Mouse (Mus musculus) adrenal gland (tissue): ENCODE measurements at regions not wholly inside any gene's neighbourhood (a gene's known extent, or its start where the extent isn't known, plus 50 kb on each side); places are given as distances from the start of the nearest gene placed in this dataset.

Experiments
- intact Hi-C: fragments of 180-260 bp; cut with DNase I; formaldehyde crosslinking; loops from one replicate; pipeline ENCODE4 v1.15.1; 2025

DNA sequence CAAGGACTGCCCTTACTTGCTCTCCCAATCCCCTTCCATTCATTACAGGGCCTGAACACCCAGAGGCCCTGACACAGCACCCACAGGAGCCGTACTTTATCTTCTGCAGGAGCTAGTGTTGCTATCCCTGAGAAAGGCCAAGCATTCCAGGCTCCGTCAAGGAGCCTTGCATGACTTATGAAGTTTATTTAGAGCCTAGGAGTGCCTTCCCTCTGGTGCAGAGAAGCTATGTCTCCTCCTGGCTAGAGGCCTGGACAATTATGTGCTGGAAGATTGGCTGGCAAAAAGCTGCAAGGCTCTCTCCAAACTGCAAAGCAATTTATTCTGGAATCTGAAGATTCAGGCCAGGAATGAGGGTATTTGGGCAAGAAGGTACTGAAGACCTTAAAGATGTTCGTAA is 612.0 kb upstream of the Cdh5 start:
- intact Hi-C loops, result no loop called here

DNA sequence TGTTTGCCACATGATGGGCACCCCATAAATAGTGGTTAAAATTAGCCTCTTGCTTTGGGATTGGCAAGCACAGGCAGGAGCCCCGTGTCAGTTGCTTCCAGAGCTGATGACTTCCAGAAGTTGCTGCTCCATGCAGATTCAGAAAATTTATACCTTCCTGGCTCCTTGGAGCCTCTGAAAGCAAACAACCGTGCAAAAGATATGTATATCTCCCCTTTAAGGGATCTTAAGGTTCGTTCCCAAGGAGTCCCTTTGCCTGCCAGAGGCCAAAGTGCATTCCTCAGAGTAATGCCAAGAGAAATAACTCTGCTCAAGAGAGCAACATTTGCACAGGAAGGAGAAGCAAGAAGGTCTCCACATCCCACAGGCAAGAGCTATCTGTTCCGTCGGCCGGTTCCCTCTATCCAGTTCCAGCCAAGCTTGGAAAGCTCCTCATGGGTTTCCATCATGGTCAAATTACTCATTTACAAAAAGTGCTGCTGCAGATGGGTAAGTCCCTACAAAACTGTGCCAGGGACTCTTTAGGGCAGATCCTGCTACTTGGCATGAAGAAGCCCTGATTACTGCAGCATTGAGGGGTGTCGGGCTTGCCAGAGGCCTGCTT is 608.4 kb upstream of the Cdh5 start:
- intact Hi-C loops, result no loop called here

DNA sequence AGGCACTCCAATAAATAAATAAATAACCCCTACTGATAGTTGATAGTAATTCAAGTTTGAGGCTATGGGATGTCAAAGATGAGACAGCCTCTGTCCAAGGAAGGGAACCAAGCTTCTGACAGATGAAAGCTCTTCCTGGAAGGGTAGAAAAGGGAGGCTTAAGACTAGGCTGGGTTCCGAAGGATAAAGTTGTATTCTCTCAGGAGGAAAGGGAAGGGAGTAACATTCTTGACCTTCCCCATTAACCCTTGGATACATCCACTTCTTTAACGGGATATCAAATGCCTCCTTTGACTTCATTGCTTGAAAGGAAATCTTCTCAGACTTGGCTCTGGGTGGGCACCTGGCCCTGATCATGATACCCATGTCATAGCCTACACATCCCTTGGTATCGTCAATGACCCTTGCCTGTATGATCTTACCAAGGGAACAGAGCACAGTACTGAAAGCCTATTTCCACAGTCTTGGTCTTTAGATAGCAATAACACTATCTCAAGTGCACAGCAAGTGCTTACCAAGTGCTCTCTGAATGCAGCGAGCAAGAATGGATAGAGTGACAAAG is 607.4 kb upstream of the Cdh5 start:
- intact Hi-C loops, result no loop called here

DNA sequence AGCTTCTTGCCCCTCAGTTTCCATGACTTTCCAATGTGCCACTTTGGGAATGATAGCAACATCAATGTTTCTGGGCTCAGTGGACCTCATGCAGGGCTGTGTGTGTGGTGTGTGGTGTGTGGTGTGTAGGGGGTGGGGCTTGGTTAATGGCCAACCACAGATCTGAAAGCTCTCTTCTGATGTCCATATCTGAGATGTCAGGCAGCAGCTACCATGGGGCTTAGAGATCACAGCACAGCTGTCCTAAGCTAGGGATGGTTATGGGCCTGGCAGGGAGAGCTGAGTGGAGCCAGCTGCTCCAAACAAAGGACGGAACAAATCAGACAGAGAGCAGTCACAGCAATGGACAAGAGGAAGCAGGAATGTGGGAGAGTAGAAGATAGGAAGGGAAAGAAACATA is 606.8 kb upstream of the Cdh5 start:
- intact Hi-C loops, result no loop called here

DNA sequence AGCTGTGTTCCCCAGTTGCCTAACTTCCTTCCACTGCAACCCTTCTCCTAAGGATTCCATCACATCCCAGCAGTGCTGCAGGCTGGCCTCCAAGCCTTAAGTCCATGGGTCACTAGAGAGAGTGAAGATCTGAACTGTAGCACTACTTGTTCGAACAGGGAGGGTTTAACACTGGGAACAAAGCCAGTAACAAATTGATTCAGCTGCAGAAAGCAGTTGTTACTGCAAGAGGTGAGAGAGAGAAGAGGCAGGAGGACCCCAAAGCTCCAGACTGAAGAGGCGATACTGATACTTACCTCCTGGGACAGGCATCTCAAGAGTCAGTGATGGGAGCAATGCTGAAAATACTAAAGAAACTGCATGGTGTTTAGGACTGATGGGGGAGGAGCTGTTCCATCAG is 600.1 kb upstream of the Cdh5 start:
- intact Hi-C loops, result no loop called here

DNA sequence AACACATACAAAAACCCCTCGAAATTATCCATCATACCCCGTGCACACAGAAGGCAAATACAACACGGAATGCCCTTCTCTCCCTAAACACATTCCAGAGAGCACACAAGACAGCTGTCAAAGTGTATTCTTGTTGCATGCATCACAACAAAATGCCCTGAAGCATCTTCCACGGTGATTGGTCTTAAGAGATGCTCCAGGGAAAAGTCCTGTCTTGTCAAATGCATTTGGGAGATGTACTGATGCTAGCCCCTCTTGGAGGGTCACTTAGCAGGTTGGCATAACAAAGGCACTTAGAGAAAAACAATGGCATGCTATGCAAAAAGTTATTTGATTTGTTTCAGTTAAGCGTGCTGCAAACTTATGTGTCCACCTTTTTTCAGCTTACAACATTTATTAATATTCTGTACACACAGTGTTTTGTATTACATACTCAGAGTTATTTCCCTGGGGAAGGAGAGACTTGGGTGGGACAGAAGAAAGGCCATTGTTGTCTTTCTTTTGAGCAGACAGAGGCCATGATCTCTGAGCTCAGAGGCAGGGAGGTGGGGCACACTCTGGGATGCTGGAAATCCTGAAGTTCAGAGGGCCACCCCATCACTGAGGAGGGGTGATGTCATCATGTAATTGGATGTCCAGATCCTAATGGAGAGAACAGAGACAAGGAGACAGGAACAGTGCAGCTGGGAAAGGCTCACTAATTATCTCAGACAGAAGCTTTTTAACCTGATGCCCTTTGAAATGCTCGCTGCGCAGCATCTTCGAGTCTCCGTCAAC is 598.2 kb upstream of the Cdh5 start:
- intact Hi-C loops, result no loop called here

DNA sequence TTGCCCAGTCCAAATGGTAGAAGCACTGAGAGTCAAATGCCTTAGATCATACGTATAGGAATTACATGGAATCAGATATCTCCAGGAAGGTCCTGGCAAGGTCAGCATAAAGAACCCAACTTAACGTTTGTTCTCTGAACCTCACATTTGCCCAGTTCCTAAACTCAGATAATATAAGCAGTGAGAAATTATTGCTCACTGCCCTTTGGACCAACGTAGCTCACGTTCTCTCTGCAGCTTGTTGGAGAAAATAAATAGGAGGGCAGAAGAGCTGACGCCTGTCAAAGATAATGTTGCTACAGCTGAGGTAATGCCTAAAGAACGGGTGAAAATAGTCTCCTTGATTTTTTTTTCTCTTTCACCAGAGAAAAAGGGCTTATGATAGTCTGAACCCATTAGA is 595.1 kb upstream of the Cdh5 start:
- intact Hi-C loops, result no loop called here

DNA sequence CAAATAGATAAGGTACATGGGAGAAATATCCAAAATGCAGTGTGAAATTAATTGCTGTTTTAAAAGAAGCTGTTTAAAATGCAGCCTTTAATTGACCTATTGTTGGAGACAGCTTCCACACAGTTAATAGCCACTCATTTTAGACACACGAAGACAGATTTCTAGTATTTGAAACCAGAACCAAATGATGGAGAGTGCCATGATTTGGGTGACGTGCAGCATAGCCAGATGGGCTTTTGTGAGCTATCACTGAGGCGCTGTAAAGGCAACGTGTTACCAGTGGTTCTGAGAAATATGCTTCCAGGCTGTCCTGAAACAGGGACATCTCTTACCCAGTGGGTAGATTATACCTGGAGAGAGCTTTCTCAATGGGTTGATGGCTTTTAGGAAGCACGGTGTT is 594.4 kb upstream of the Cdh5 start:
- intact Hi-C loops, result no loop called here

DNA sequence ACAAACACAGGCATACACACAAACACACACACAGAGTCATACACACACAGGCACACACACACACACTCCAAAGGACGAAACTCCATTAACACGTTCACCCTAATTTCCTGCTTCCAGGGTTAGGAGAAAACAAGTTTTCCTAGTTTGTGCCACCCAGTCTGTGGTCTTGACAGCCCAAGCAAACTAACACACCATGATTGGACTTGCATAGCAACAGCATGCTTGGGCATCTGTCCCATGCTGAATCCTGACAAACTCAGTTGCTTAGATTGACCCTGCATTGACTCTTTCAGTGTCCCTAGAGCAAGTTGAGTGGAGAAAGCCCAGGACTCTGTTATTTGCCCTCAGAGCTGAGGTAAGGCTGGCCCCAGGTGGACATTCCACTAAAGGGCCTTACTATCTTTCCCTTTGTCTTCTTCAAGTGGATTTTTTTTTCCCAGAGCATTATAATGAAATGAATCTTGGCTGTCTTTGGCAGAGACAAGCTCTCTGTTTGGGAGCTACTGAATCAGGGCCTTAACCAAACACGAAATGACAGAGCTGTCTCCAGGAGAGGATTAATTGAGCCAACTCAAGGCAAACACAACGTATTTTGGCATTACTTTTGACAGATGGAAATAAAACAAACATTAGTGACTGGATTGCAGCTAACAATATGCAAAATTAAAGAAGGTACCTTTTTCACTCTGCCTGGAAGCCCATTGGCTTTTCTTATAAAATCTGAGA is 581.1 kb upstream of the Cdh5 start:
- intact Hi-C loops, result no loop called here

DNA sequence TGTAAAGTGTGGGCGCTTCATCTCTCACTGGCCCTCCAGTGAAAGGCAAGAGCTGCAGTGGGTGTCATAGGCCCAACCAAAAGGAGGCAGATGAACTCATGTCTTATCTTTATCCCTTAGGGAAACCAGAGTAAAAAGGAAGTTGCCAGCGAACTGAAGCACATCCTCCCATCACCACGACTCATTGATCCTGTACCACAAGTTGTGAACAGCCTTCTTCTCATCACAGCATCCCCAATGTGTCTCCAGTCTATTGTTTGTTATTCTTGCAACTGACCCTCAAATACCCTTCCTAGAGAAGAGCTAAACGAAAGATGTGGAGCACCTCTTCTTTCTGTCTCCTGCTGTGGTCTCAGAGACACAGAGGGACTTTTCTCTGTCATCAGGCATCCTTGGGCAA is 570.5 kb upstream of the Cdh5 start:
- intact Hi-C loops, result no loop called here

DNA sequence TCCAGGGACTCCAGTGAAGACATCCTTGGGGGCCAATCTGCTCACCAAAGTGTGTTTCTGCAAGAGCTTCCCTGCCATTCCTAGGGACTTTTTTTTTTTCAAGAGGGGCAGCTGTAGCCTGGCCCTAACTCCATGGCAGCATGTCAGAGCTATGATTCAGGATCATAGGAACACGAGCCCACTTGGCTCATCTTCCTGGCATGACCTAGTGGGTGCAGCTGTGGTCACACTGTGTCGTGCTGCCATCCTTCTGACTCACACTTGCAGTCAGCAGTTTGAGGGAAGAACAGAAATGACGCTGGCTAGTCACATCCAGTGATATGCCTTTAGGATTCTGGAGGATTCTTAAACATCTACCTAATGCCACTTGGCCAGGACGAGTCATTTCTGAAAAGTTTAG is 566.5 kb upstream of the Cdh5 start:
- intact Hi-C loops, result no loop called here

DNA sequence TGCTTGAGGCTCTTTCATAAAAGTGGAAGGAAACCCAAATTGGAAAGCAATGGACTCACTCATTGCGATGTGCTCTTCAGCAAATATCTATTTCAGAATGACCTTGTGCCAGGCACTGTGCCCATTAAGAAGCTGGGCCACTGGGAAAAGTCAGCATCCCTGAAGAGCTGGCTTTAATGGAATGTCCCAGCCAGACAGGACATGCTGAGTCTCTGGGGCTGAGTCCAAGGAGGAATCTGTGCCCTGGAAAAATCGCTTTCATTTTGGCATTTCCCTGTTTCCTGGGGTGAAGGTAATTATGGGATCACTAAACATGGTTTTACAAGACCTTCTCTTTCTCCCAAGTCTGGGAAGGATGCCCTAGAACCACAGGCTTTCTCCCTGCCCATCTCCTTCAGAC is 564.6 kb upstream of the Cdh5 start:
- intact Hi-C loops, result no loop called here

DNA sequence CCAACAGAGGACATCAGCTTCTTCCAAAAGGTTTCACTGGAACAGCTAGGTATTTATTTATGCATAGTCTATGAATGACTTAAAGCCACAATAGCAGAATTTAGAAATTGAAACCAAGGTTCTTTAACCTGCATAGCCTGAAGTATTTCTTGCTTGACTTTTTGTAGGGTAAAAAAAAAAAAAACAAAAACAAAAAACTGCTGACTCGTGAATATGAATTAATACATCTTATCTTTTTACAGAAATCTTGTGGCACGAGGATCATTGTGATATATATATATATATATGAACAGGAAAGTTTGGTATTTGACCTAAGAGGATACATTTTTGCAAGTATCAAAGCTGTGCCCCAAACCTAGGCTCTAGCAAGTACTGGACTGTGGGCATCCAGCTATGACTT is 559.5 kb upstream of the Cdh5 start:
- intact Hi-C loops, result no loop called here

DNA sequence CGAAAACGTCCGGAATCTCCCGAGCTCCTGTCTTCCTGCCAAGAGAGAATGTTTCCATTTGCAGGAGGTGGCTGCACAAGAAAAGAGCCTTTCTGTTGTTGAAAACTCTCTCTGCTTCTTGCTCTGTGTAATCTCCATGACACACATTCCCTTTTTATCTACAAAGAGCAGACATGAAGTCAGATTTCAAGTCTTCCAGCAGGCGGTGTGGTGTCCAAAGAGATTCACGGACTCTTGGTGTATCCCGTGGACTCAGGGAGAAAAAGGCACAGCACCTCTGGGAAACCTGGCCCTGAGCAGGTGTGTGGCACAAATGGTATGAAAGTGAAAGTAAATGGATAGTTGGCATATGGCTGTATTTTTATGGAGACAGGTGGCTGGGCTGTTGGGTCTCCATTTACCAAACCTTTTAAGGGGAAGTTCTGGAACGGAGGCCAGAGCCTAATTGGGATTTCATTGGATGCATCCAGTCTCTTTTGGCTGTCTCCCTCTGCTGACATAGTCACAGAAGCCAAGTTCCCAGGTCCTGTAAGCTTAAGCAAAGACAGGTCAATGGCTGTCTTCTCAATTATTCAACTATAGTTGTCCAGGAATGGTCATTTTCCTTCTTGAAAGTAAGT is 549.4 kb upstream of the Cdh5 start:
- intact Hi-C loops, result no loop called here

DNA sequence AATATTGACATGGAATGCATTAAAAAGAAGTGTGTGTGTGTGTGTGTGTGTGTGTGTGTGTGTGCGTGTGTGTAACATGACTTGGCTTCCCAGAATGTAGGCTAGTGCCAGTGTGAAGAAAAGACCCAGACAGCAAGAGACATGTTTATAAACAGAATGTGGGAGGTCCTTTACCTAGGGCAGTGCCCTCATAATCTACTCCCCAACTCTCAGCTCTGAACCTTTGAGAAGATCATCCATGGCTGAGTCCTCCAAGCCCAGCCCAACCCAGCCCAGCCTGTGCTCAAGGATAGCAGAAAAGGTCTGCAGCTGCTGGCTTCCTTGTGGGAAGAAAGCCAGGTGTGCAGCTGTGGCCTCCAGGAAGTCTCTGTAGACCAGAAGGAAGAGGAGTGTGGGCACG is 539.8 kb upstream of the Cdh5 start:
- intact Hi-C loops, result no loop called here

DNA sequence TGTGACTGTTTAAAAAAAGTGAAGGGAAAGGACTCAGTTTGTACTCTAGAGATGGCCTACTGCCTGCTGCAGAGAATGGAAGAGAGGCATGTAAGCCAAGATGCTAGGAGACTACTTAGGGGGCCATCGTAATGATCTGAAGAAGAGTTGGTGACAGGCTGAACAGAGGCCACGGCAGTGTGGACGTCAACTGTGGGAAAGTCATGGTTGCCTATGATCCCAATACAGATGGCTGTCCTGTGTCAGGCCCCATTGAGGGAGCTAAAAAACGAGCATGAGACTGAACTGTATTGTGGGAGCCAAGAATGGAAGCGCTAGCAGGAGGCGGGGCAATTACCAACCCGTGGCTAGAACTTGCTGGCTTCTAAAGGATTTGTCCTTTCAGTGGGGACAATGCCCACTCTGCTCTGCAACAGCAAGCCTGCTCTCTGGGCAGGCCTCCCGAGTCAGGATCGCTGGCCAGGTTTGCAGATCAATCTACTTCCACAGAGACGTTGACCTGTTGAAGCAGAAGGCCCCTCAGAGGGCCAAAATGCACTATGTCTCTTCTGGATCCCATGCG is 530.5 kb upstream of the Cdh5 start:
- intact Hi-C loops, result no loop called here

DNA sequence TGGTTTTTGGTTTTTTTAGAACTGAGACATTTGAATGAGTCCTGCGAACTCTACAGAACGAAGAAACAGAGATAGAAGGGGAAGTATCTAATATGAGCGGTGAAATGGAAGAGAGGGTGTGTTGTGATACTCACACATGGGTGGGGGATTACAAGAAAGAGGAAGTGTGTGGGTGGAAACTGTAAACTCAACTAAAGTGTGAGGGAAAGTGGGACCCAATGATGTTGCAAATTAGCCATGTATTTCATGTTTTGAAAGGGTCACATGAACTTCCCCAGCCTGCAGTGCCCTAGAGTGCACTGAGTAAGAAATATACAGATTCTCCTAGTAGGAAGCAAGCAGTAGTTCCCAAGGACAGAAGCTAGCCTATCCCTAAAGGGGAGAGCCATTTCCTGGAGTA is 524.3 kb upstream of the Cdh5 start:
- intact Hi-C loops, result no loop called here

DNA sequence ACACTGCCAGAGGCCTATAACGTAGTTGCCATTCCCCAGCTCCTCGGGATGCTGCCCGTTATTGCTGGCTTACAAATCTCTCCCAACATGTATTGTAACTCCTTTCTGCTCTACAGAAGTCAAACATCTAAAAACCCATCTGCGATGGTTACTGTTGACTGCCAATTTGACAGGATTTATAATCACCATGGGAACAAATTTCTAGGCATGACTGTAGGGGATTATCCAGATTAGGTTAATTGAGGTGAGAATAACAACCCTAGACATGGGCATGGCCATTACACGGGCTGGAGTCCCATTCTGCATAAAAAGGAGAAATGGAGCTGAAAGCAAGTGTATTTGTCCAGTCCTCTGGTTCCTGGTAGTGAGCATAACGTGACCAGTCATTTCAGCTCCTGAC is 523.4 kb upstream of the Cdh5 start:
- intact Hi-C loops, result loop anchor here (2.0 kb wide), 1 partner anchor 337 kb away; no protein-coding TSS in a partner anchor

DNA sequence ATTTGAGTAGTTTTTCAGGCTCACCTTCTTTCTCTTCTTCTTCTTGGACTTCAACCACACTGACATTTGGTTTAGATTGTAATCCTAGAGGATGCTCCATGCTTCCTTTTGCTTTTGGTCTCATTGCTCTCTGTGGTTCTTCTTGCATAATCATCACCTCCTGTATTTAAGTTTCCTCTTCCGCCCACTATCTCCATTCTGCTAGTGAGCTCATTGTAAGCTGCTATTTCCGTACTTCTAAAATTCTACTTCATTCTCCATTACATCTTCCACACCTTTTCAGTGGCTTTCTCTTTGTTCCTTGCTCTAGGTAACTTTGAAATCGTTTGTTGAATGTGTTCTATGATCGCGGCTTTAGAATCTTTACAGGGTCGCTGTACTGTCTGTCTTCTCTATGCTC is 493.1 kb upstream of the Cdh5 start:
- intact Hi-C loops, result no loop called here

DNA sequence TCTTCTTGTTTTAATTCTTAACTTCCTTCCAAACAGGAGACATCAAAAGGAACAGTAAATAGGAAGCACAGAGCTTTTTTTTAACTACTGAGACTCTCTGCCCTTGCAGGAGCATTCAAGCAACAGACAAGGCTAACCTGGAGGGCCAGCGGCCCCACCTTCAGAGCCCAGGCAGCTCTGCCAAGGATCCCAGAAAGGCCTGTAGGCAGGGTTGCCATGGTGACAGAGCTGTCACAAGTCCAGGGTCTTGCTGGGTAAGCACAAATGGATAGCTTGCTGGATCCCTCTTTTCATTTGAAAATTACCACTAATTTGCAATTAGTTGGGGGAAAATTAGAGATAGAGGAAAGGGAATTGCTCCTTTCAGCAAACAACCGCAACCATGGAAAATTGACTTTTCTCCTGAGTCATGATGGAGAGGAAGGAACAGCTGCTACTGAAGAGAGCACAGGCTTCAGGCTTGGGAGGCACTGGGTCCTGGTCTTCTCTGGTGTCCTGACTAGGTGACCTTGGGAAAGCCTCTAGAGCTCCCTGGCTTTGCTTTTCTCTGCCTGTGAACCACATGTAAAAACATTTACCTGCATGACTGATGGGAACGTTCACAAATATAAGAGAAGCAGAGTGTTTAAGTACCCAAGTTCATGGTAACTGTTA is 477.5 kb upstream of the Cdh5 start:
- intact Hi-C loops, result no loop called here
